Mouse (Mus musculus) kidney, embryonic 14.5 days (tissue): Measurements from ENCODE around the gene Ddx31. TPM values are rescaled to one million over a fixed set of nuclear protein-coding genes. Genes with fewer than 3 reads are reported as not detected.

Source experiments
- ATAC-seq: fragments of 200-750 bp; cut with Nextera tagmentation; 2 replicates; pipeline ENCODE4 v1.8.0; 2017; ENCODE audit warnings: moderate number of reproducible peaks, mild to moderate bottlenecking, moderate TSS enrichment, moderate library complexity; ENCODE audit not compliant: low FRiP score, low TSS enrichment
- H3K27ac ChIP-seq: fragments of 300-500 bp; sonication (generic); 2 replicates; pipeline ENCODE4 v1.5.1; 2014; ENCODE audit warnings: low read depth, mild to moderate bottlenecking, low read length, moderate library complexity, mixed read lengths
- H3K27me3 ChIP-seq: fragments of 300-500 bp; sonication (generic); 2 replicates; pipeline ENCODE4 v1.6.1; 2014; ENCODE audit warnings: mild to moderate bottlenecking, low read length; ENCODE audit not compliant: control insufficient read depth, insufficient read depth
- H3K36me3 ChIP-seq: fragments of 300-500 bp; sonication (generic); 2 replicates; pipeline ENCODE4 v1.6.1; 2014; ENCODE audit warnings: low read length, mixed read lengths; ENCODE audit not compliant: control insufficient read depth, insufficient read depth
- H3K4me1 ChIP-seq: fragments of 300-500 bp; sonication (generic); 2 replicates; pipeline ENCODE4 v1.6.1; 2014; ENCODE audit warnings: low read length, mixed read lengths; ENCODE audit not compliant: control insufficient read depth, insufficient read depth
- H3K4me2 ChIP-seq: fragments of 300-500 bp; sonication (generic); replicated peaks from 2 replicates; pipeline ENCODE4 v1.6.1; 2014; ENCODE audit warnings: low read depth, mild to moderate bottlenecking, low read length
- H3K4me3 ChIP-seq: fragments of 300-500 bp; sonication (generic); 2 replicates; pipeline ENCODE4 v1.5.1; 2014; ENCODE audit warnings: mild to moderate bottlenecking, low read length
- H3K9ac ChIP-seq: fragments of 300-500 bp; sonication (generic); 2 replicates; pipeline ENCODE4 v1.6.1; 2014; ENCODE audit warnings: low read depth, mild to moderate bottlenecking, low read length, moderate library complexity
- H3K9me3 ChIP-seq: fragments of 300-500 bp; sonication (generic); 2 replicates; pipeline ENCODE4 v1.6.1; 2016; ENCODE audit warnings: low read length; ENCODE audit not compliant: control insufficient read depth
- WGBS: fragments of 180-500 bp; shearing (Covaris S2); extraction: QIAGEN DNeasy Blood & Tissue Kit; methylation state at CpG from one replicate; pipeline ENCODE4 v1.1.7; 2014; 5-methylcytosine and 5-hydroxymethylcytosine counted together
- polyA plus RNA-seq: library from polyadenylated mRNA; unstranded; fragments of >200 nt; fragmentation: Nextera tagmentation; extraction: Ambion mirVana; gene quantifications from 2 replicates; pipeline ENCODE4 v1.2.1, GENCODE M21; 2014

Ddx31 gene
- polyA plus RNA-seq, 1 experiment from 2014 or later: 20.0 TPM

DNA sequence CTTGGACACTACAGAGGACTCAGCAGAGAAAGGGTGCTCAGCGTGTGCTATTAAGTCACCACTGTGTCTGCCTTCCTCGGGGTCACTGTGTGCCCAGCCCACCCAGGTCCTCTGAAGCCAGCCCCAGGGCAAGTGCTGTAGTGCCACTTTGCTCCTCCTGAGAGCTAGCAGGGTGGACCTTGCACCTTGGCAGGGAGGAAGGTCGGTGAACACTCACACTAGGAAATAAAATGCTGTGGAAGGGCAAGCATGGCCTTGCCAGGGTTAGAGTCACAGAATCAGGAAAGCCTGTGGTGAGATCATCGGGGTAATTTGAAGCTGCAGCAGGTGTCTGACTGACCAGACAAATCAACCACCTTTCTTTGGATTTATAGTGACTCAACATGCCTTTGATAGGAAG lies 65.4 kb downstream of the Ddx31 start:
- Histone ChIP-seq H3K27ac (no peak overlapping the region), H3K4me3 (no peak overlapping the region), H3K9ac (no peak overlapping the region), H3K9me3 (no peaks in the 10 kb centered on the region), H3K4me2 (no peak overlapping the region), H3K4me1 (peaks cover 12% of the 10 kb centered on the region), H3K27me3 (peaks cover 36% of the 10 kb centered on the region), H3K36me3 (peaks cover 17% of the 10 kb centered on the region)
- WGBS: 52% methylated on average over 4 of the region's 4 CpGs
- ATAC-seq: no peak

DNA sequence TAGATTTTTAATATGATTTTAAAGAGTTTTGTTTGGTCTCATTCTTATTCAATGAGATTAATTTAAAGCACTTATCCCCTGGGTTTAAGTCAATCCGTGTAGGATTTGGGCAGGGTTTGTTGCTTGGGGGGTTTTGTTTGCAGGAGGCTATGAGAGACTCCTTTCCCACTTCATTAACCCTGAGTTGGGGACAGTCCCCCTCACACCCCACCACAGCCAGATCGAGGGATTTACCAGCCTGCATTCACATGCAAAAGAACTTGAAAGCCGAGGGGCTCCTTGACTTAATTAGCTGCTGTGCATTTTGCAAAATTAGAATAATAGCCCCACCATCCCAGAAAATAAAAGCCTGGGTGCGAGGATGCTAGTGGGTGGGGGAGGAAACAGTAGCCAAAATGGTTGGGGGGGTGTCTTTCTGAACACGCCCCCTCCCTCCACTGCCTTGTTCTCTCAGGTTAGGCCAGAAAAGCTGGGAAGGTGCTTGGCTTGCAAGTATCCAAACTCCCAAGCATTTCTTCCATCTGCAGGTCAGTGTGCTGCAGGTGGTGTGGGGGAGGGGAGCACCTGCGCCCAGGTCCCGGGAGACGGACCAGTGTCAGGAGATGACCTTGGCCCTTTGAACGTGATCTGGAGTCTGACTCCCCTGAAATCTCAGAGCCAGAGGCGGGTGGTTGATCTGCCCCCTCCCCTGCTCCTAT lies 67.6 kb downstream of the Ddx31 start:
- peak overlapping the region; percentile 33; the same call in 1 of the 2 replicates for H3K4me2 ChIP-seq
- 3% methylated on average over 10 of the region's 10 CpGs for WGBS
- no peak for ATAC-seq
- peaks cover 6% of the 10 kb centered on the region for H3K36me3 ChIP-seq
- H3K9me3 ChIP-seq: no peaks in the 10 kb centered on the region
- H3K9ac ChIP-seq: no peak overlapping the region
- no peak overlapping the region for H3K27ac ChIP-seq
- peaks cover 12% of the 10 kb centered on the region for H3K4me1 ChIP-seq
- peak overlapping the region; percentile 6 for H3K4me3 ChIP-seq
- peaks cover 58% of the 10 kb centered on the region for H3K27me3 ChIP-seq

DNA sequence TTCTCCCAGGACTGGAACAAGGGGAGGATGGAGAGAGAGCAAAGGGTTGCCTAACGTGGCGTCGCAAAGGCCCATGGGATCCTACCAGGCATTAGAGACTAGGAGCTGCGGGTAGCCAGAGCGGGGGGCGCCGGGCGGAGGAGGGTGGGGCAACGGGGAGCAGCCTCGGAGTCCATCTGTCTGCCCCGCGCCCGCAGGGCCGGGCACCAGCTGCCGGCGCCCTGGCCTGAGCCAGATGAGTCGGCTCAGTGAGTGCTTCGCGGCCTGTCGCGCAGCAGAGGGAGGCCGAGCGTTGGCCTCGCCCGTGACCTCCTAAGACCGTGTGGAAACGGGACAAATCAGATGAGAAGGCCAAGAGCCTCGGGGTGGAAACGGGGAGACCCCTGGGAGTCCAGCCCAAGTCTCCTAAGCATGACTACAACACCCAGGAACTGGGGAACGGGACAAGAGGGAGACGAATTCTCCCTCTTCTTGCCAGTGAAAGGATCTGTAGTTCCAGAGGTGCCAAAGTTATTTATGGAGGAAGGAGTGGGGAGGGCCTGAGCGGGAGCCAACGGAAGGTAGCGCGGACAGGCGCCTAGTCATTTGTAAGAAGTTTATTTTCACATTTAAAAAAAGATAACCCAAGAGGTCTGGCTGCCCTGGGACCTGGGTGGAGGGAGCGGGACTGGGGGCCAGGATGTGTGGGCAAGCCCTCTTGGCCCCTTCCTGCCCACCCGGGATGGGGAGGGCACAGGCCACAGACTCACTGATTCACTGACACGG lies 68.4 kb downstream of the Ddx31 start:
- peaks cover 12% of the 10 kb centered on the region for H3K4me1 ChIP-seq
- 2% methylated on average over 37 of the region's 39 CpGs for WGBS
- ATAC-seq: peak; percentile 55; the same call in 1 of the 2 replicates
- H3K4me3 ChIP-seq: peak overlapping the region; percentile 6
- no peaks in the 10 kb centered on the region for H3K9me3 ChIP-seq
- H3K36me3 ChIP-seq: peaks cover 6% of the 10 kb centered on the region
- H3K27me3 ChIP-seq: peaks cover 65% of the 10 kb centered on the region
- no peak overlapping the region for H3K27ac ChIP-seq
- H3K4me2 ChIP-seq: peak overlapping the region; percentile 33
- no peak overlapping the region for H3K9ac ChIP-seq

DNA sequence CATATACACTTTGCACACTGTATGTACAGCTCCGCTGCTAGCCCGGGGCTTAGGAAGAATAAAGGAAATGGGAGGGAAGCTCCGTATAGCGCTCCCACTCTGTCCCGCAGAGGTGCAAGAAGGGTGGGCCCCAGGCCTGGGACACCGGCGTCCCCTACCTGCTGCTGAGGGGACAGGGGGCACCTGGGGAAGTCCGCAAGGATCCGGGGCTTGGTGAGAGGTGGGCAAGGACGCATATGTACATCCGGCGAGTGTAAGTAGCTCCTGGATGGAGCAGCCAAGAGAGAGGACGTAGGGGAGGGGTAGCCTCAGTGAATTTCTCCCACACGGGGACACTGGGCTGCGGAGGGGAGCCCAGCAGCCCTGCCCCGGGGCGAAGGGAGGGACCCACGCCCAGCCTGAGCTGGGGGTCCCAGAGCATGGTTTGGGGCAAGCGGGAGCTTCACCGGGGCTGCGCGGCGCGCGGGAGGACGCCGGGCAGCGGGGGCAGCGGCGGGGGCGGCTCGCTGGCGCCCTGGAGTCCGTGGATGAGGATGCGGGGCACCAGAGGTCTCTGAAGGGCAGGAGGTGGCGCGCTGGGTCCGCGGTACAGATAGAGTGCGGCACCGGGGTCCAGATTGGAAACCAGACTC lies 69.1 kb downstream of the Ddx31 start:
- H3K9me3 ChIP-seq: no peaks in the 10 kb centered on the region
- ATAC-seq: 0 out of 2 replicates have a peak, but pooled peaks have one; percentile 50
- under 1% methylated on average over 41 of the region's 41 CpGs for WGBS
- no peak overlapping the region for H3K4me2 ChIP-seq
- H3K4me3 ChIP-seq: 0 out of 2 replicates have a peak overlapping the region, but pooled peaks have one; percentile 5
- H3K36me3 ChIP-seq: peaks cover 6% of the 10 kb centered on the region
- no peak overlapping the region for H3K27ac ChIP-seq
- H3K4me1 ChIP-seq: peaks cover 12% of the 10 kb centered on the region
- H3K9ac ChIP-seq: no peak overlapping the region
- peaks cover 72% of the 10 kb centered on the region for H3K27me3 ChIP-seq

DNA sequence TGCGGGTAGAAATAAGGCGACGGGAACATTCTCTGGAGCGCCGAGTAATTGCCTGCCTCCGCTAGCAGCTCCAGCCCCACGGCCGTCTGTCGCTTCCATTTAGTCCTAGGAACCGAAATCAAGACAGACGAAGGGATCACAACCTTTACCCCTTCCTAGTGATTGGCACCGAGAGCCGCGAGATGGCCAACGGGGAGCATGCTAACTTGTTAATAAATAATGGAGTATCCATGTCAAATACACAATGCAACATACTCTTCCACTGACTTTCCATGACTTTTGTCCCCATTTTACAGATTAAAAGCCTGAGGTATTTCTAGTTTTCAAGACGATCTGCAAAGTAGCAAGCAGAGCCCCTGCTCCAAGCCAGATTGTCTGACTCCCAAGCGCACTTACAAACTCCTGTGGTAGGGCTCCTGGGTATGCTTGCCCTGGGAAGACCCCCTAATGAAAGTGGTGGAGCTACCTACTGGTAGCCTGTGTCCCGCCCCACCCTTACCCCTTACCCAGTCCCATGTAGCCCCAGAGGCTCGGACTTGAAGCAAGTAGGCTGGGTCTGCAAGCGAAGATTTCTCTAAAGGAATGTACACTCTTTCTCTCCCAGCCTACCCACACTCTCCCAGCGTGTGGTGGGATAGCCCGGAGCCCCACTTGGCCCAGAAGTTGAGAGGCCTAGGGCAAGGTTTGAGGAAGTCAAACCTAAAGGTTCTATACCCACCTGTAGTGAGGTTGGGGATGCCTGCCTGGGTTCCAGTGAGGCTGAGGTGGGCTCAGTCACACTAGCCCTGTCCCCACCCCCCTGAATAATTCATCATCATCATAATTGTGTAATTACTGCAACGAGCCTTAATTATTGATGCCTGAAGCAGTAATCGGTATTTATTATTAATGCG lies 69.9 kb downstream of the Ddx31 start:
- Histone ChIP-seq H3K9me3 (no peaks in the 10 kb centered on the region), H3K27me3 (peaks cover 80% of the 10 kb centered on the region), H3K36me3 (peaks cover 6% of the 10 kb centered on the region), H3K27ac (no peak overlapping the region), H3K4me2 (no peak overlapping the region), H3K4me1 (peaks cover 12% of the 10 kb centered on the region), H3K9ac (no peak overlapping the region), H3K4me3 (no peak overlapping the region)
- no peak for ATAC-seq
- WGBS: 4% methylated on average over 25 of the region's 25 CpGs

DNA sequence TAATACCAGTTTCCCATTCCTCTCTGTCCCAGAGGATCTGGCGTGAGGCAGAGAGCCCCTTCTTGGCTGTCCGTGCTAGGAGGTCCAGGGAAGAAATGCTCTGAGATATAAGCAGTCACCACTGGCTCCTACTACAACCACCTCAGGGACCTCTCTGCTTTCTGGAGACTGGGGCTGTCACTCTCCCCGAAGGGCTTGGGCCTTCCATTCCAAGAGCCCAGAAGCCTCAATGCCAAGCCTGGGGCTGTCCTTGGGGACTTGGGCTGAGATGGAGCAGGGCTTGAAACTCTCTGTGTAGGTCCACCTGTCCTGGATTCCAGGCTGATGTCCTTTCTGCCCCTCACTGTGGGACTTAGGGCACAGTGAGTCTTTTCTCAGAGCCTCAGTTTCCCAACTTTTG lies 70.7 kb downstream of the Ddx31 start:
- no peak overlapping the region for H3K27ac ChIP-seq
- 4% methylated on average over 3 of the region's 3 CpGs for WGBS
- ATAC-seq: no peak
- no peak overlapping the region for H3K4me2 ChIP-seq
- no peaks in the 10 kb centered on the region for H3K9me3 ChIP-seq
- no peak overlapping the region for H3K9ac ChIP-seq
- H3K36me3 ChIP-seq: no peaks in the 10 kb centered on the region
- H3K27me3 ChIP-seq: peaks cover 88% of the 10 kb centered on the region
- peaks cover 12% of the 10 kb centered on the region for H3K4me1 ChIP-seq
- no peak overlapping the region for H3K4me3 ChIP-seq

DNA sequence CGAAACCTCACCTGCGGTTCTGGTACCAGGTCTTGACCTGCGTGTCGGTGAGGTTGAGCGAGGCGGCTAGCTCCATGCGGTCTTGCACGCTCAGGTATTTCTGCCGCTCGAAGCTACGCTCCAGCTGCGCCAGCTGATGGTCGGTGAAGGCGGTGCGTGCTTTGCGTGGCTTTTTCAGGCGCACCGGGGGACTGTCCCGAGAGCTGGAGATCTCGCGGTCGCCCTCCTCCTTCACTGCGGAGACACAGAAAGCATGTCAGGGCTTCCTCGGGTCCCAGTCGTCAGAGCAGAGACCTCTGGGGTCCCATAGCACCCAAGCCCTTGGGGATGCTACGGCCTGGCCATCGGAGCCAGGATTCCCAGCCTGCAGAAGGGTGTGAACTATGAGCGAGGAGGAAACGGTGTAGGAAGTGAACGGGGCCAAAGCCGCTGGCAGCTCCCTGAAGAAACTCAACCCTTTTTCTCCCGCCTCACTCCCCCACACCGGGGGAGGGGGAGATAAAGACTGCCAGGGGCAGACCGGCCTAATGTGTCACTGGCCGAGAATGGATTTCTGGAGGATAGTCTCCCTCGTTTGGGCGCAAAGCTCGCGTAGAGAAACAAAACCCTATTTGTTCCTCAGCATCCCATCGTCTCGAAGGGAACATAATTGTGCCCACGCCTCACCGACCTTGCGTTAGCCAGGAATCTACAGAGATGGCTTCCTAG lies 71.3 kb downstream of the Ddx31 start:
- ATAC-seq: no peak
- Histone ChIP-seq H3K9me3 (no peaks in the 10 kb centered on the region), H3K4me3 (peak overlapping the region; percentile 2; the same call in 1 of the 2 replicates), H3K4me1 (peaks cover 12% of the 10 kb centered on the region), H3K9ac (no peak overlapping the region), H3K27me3 (peaks cover 94% of the 10 kb centered on the region), H3K36me3 (no peaks in the 10 kb centered on the region), H3K4me2 (no peak overlapping the region), H3K27ac (no peak overlapping the region)
- WGBS: under 1% methylated on average over 43 of the region's 44 CpGs
